Mouse (Mus musculus) adrenal gland, adult 10 weeks (tissue): ENCODE results near the gene Ralgapb. TPM values are rescaled to one million over a fixed set of nuclear protein-coding genes. Genes with fewer than 3 reads are reported as not detected.

Experiments
- polyA plus RNA-seq: library from polyadenylated mRNA; stranded (reverse); fragments of 350-450 nt; fragmentation: Illumina TruSeq; extraction: RNeasy Lipid Tissue Mini Kit (QIAGEN cat#74804); gene quantifications from one replicate; pipeline ENCODE4 v1.2.3, GENCODE M21; 2014; ENCODE audit warnings: low read depth, low replicate concordance

The Ralgapb gene
- polyA plus RNA-seq: 121 TPM

DNA sequence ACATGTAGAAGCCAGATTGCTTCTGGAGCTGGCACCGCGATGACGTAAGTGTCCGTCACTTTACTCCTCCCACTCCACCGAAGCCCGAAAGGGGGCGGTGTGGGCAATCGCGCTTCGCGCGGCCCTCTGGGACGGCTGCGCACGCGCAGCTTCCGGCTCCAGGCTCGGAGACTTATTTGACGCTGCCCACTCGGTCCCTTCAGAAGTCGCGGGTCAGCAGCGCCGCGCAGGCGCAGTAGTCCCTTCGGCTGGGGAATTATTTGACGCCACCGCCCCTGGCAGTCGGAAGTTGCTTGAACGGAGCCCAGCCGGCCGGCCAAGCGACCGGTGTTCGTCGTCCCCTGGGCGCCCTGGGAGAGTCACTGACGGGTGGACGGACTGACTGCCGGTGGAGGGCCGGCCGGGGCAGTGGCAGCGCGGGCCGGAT, at the start of gene Ralgapb:
Gene Ralgapb, plus strand, starts transcription at position 254 of the 427 bp plus-strand sequence.

DNA sequence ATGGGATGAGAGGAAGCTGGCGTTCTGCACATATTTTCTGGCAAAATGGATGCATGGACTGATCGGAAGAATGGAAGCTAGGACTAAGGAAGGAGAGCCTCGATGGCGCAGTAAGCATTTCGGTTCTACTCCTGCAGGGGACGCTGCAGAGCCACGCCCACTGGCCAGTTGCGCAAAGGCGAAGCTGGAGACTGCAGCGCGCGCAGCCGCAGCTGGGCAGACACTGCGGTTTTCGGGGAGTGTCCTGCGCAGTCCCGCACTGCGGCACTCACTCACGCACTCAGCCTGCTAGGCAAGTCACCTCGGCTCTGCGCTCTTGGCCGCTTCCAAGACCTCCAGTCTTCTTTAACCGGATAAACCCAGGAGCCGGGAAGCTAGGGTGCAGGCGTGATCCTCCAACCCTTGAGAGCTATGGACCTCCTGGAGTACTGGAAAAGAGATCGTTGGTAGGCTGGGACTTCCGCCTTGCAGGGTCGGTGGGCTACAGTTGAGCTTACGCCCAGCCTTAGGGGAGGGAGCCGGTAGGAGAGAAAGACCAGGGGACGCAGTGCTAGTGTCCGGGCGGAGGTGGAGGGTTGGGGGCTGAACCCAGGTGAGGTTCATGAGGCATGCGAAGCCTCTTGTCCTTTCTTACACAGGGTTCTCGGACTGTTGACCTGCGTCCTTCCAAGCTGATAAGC, 34.1 kb upstream of the Ralgapb start, which contains the start of gene Snhg11:
Gene Snhg11, plus strand, starts transcription at position 196 of the 680 bp plus-strand sequence.

DNA sequence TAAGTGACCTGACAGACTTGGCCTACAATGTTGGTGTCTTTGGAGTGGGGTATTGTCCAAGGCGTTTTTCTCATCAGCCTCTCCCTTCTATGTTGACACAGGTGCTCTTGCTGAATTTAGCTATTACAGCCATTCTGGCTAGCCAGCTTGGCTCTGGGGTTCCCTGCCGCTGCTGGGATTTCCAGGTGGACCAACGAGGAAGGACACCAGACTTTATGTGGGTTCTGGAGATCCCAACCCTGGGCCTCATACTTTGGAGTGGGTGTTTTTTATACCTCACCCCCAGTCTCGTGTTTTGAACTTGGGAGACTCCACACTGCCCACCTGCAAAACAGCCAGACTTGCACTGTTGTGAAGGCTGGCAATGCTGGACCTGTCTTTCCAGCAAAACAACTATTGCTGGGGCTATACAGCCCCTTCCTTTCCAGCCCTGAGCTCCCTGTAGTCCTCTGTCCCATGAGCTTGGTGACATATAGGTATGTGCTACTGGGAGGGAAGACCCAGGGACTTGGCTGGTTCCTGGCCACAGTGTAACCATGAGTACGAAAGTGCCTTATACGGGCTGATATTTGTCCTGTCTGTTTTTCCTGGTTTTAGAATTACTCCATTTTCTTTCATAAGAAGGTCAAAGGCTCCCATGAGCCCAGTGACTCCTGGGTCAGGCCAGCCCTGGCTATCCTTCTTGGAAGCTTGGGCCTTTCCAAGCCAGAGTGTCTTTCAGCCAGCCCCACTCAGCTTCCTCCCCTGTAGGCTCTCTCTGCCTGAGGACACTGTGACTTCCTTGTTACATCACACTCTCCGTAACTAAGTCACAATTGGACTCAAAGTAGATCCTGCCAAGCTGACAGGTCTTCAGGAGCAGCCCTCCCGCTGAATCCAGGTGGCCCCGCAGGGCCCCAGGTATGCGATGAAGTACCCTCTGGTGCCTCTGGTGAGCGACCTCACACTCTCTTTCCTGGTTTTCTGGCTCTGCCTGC, 92.5 kb downstream of the Ralgapb start, which contains the start of gene Adig:
Gene Adig, plus strand, starts transcription at position 777 of the 977 bp plus-strand sequence.

GRCm38 (mm10) chr2:158512528-158512927, 102.9 kb downstream of the Ralgapb start, which contains the start of gene Arhgap40:
Arhgap40 (plus strand) TSS chr2:158512796.

Other genes starting within 250 kb of the Ralgapb start
- gene D630003M21Rik, start 180.6 kb upstream of the Ralgapb start, polyA plus RNA-seq: not detected
- gene Bpi, start 151.8 kb upstream of the Ralgapb start, polyA plus RNA-seq: not detected
- gene Lbp, start 103.4 kb upstream of the Ralgapb start, polyA plus RNA-seq: 13.0 TPM
- 9.3 TPM for gene Snhg11, start 34.2 kb upstream of the Ralgapb start, polyA plus RNA-seq
- gene Adig, start 92.8 kb downstream of the Ralgapb start, polyA plus RNA-seq: 5.9 TPM
- gene Arhgap40, start 102.9 kb downstream of the Ralgapb start, polyA plus RNA-seq: not detected
- gene Slc32a1, start 200.9 kb downstream of the Ralgapb start, polyA plus RNA-seq: not detected
- gene Actr5, start 215.0 kb downstream of the Ralgapb start, polyA plus RNA-seq: not detected